Mouse (Mus musculus): ENCODE results near the gene Slc22a23. TPM values are rescaled to one million over a fixed set of nuclear protein-coding genes. Genes with fewer than 3 reads are reported as not detected.

The Slc22a23 gene
- polyA plus RNA-seq, 1 experiment, result 10.6 TPM

- no peak for DNase-seq (ENCODE audit: low read depth)
Observed at GRCm38 (mm10) chr13:34343719-34344375, 1.1 kb downstream of the Slc22a23 start.

- DNase-seq (ENCODE audit: low read depth), result no peak
Observed at GRCm38 (mm10) chr13:34342286-34342890, 2.6 kb downstream of the Slc22a23 start.

DNA sequence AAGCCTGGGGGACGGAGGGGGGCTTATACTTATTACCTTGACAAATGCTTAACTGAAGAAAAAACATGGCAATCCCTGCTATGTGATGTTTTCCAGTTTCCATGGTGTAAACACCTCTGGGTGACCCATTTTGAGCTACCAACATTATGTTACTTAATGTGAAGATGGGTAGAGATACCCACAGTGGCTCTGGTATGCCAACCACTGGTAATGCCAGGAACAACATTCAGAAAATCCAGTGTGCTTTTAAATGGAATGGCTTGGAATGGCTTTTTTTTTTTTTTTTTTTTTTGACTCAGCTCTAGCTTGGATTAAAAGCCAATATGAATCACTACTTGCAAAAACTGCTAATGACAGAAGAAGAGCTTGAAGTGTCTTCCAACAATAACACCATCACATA lies 8.1 kb downstream of the Slc22a23 start:
- no peak for DNase-seq (ENCODE audit: low read depth)

- no peak for DNase-seq (ENCODE audit: low read depth)
Observed at GRCm38 (mm10) chr13:34334847-34335246, 10.1 kb downstream of the Slc22a23 start.

DNA sequence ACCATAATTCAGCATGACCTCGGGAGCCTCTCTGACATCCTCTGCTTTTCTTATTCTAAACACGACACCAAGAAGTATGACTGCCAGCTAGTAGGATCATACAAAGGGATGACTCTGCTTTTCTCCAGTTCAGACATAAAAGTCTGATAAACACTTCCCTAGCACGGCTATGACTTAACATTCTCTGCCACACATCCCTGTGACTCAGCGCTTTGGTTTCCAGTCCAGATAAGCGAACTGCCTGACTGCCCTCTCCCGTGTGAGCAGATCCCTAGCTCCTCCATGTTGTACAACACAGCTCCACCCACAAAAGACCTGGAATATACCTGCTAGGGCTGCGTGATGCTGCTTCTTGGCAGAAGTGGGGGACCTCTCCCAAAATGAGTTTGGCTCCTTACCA lies 12.2 kb downstream of the Slc22a23 start:
- no peak for DNase-seq (ENCODE audit: low read depth)

DNA sequence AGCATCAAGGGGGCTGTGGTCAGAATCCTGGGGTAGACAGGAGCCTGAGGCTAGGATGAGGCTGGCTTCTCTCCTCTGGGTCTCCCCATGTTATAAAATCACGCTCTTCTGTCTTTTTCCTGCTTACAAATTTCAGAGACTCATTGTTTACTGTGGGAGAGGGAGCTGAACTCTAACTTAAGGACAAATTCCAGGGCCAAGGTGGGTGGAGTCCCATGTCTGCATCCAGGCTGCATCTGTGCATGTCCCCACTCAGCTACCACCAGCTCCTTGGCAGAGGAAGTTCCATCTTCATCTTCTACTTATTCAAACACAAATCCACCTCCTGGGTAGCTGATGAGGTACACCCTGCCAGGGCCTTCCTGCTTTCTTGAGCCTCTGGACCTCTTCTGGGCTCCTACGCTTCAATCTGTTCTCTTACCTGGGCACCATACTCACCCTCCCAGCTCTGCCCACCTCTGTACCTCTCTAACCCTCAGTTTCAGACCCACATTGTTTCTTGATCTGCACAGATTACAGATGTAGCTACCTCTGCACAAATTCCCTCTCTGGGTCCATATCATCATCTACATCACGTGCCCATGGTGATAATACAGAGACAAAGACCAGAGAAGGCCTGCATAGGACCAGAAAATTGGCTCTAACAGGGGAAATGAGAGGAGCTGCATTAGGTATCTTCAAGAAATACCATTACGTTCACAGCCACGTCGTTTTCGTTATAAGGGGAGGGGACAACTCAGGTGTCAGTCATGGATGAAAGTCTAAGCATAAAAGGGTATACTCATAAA lies 13.4 kb downstream of the Slc22a23 start:
- no peak for DNase-seq (ENCODE audit: low read depth)

DNA sequence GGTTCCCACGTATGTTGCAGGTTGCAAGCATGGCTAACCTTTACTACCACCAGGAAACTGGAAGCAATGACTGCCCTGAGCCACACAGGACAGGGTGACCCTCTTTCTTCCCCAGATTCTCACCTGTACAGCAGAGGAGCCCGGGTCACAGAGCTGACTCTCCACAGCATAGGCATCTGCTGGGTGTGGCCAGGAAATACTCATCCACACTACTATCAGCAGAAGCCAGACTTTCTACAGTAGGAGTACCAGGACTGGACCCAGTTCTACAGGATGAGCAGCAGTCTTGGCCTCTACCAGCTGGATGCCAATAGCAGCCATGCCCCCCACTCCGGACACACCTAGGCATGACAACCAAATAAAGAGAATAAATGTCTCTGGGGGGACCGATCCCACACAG lies 15.4 kb downstream of the Slc22a23 start:
- no peak for DNase-seq (ENCODE audit: low read depth)

- no peak for DNase-seq (ENCODE audit: low read depth)
Observed at GRCm38 (mm10) chr13:34326992-34327391, 18.0 kb downstream of the Slc22a23 start.

- no peak for DNase-seq (ENCODE audit: low read depth)
Observed at GRCm38 (mm10) chr13:34323361-34323760, 21.6 kb downstream of the Slc22a23 start.

- DNase-seq (ENCODE audit: low read depth), result no peak
Observed at GRCm38 (mm10) chr13:34320482-34320881, 24.5 kb downstream of the Slc22a23 start.

GRCm38 (mm10) chr13:34317051-34317450 lies 27.9 kb downstream of the Slc22a23 start:
- DNase-seq (ENCODE audit: low read depth), result no peak

DNA sequence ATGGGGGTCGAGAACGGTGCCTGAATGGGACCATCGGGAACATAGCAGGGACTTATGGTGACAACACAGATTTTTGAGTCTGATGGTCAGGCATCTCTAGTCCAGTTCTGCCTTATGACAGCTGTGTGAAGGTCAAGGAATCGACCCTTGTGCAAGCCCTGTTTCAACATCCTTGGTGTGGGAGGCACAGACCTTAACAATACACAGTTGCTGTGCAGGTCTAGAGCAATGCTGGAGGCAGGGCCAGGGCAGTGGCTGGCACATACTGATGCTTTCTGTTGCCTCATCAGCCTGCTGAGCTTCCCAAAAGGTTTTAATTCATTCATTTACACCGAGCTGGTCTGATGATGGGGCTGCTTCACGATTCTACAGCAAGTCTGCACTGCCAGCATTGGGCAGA lies 28.5 kb downstream of the Slc22a23 start:
- peak; percentile 68 for DNase-seq (ENCODE audit: low read depth)

DNA sequence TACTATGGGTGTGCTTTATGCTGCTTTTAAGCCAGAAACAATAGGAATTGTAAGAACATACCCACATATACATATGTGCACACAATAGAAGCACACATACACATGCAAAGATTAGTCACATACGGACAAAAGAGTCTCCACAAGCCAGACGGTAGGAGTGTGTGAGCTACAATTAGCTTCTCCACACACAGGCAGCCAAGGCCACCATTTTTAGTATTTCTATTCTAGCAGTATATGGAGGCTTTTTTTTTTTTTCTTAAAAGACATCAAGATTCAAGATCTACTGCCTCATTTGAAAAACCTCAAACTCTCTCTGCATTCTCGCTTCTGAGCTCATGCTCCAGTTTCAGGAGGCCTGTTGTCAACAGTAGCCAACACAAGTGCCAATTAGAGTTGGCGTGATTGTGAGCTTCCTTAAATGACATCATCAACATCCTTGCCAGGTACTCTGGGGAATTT lies 31.9 kb downstream of the Slc22a23 start:
- no peak for DNase-seq (ENCODE audit: low read depth)

GRCm38 (mm10) chr13:34312346-34313002 lies 32.5 kb downstream of the Slc22a23 start:
- no peak for DNase-seq (ENCODE audit: low read depth)

DNA sequence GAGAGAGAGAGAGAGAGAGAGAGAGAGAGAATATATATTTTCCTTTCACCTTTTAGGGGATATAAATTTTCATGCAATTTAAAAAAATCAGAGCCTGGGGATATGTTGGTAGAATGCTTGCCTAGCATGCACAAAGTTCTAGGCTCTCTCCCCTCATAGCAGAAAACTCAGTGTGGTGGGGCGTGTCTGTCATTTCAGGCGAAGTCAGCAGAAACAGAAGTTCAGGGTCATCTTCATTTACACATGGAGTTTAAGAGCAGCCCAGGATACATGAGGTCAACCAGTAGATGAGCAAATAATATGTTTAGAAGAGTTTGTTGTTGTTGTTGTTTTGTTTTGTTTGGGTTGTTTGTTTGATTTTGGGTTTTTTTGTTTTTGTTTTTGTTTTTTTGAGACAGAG lies 33.4 kb downstream of the Slc22a23 start:
- no peak for DNase-seq (ENCODE audit: low read depth)

- no peak for DNase-seq (ENCODE audit: low read depth)
Observed at GRCm38 (mm10) chr13:34308604-34308927, 36.4 kb downstream of the Slc22a23 start.

GRCm38 (mm10) chr13:34307696-34308603 lies 37.0 kb downstream of the Slc22a23 start:
- no peak for DNase-seq (ENCODE audit: low read depth)

- DNase-seq (ENCODE audit: low read depth), result no peak
Observed at GRCm38 (mm10) chr13:34305964-34306671, 38.9 kb downstream of the Slc22a23 start.

DNA sequence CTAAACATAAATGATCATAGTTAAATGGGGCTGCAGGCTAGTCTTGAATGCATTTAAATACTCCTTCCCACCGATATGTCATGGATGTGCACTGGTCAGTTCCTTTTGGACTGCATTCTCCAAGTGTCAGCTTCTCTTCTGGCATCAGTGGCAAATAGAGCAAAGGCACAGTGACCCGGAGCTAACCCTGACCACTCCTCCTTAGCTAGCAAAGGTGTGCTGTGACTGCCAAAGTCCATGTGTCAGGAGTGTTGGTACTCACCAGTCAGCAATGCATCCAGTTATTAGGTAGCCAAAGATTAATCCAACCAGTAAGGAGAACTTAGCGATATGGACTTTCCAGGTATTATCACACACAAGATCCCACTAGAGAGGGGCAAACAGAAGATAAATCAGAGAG lies 40.1 kb downstream of the Slc22a23 start:
- DNase-seq (ENCODE audit: low read depth), result no peak

DNA sequence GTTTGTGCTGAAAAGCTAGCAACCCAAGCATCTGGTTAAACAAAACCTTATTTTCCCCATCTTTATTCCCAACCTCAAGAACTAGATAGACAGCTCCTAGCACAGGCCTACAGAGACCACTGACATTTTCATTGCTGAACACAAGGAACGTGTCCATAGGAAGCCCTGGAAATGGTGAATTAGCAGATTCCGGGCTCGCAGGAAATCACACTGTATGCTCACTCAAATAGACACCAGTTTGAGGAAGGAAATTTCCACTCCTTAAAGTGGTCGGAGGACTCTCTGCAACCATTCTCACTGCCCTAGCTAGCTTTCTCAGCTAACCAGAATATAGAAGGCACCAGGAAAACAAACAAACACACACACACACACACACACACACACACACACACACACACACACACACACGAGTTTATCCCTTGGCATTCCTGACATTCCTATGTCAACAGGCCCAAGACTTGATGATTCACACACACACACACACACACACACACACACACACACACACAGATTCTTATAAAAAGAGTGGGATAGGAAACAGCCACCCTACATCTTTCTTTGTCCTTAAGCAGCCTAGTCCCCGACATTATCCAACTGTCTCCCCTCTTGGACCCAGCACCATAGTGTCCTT lies 41.5 kb downstream of the Slc22a23 start:
- DNase-seq (ENCODE audit: low read depth), result no peak

All from gonadal fat pad, adult 2 months (tissue).